Comparison of ENCODE assay signal across 29 mouse cellular contexts in the genomic region with DNA sequence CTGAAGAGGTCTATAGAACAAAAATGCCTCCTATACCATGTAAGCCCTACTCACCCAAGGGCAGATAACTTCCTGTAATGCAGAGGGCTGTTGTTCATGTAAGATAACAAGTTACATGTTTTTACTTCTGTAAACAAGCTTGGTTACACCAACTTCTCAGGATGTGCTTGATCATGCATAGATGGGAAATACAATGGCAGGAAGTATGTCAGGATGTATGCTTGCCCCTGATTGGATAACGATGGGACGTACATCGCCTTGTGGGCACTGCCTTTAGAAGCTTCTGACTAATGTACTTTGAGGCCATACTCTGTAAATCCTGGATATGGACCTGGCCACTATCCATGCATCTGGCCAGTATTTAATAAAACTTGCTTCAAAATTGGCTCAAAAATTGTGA.
"Had no signal": no experiment of that assay in that cellular context is flagged by ENCODE, and none has a peak within 500 bp of the region (broad histone marks: within the 10 kb centered on the region; RNA-seq: fewer than 3 reads in every experiment).

No protein-coding gene starts in this region.

- H3K9me3 ChIP-seq: limb, embryonic 10.5 days; limb, embryonic 12.5 days; limb, embryonic 13.5 days; limb, embryonic 15.5 days; liver, embryonic 13.5 days; liver, embryonic 15.5 days; lung, embryonic 15.5 days; megakaryocyte, embryonic 14.5 days; midbrain, embryonic 10.5 days; midbrain, embryonic 12.5 days; midbrain, embryonic 15.5 days had no signal

- H3K36me3 ChIP-seq: limb, embryonic 10.5 days; limb, embryonic 12.5 days; limb, embryonic 13.5 days; limb, embryonic 15.5 days; liver, embryonic 13.5 days; liver, embryonic 15.5 days; lung, embryonic 15.5 days; midbrain, embryonic 10.5 days; midbrain, embryonic 12.5 days; midbrain, embryonic 15.5 days had no signal

- H3K4me1 ChIP-seq: limb, embryonic 10.5 days; limb, embryonic 12.5 days; limb, embryonic 13.5 days; limb, embryonic 15.5 days; liver, embryonic 13.5 days; liver, embryonic 15.5 days; lung, embryonic 15.5 days; midbrain, embryonic 10.5 days; midbrain, embryonic 12.5 days; midbrain, embryonic 15.5 days had no signal

- H3K27me3 ChIP-seq: limb, embryonic 12.5 days; limb, embryonic 13.5 days; limb, embryonic 15.5 days; liver, embryonic 13.5 days; liver, embryonic 15.5 days; lung, embryonic 15.5 days; megakaryocyte, embryonic 14.5 days; midbrain, embryonic 12.5 days; midbrain, embryonic 15.5 days had no signal

- H3K27ac ChIP-seq: left cerebral cortex, adult 2 months; limb, embryonic 10.5 days; limb, embryonic 12.5 days; limb, embryonic 13.5 days; limb, embryonic 15.5 days; liver, embryonic 13.5 days; liver, embryonic 14.5 days; liver, embryonic 15.5 days; lung, embryonic 15.5 days; macrophage; midbrain, embryonic 10.5 days; midbrain, embryonic 12.5 days; midbrain, embryonic 15.5 days had no signal

- H3K4me2 ChIP-seq: limb, embryonic 12.5 days; limb, embryonic 13.5 days; limb, embryonic 15.5 days; liver, embryonic 11.5 days; liver, embryonic 13.5 days; liver, embryonic 15.5 days; lung, embryonic 14.5 days; lung, embryonic 15.5 days; midbrain, embryonic 11.5 days; midbrain, embryonic 12.5 days; midbrain, embryonic 15.5 days had no signal

- H3K9ac ChIP-seq: limb, embryonic 12.5 days; limb, embryonic 13.5 days; limb, embryonic 15.5 days; liver, embryonic 13.5 days; liver, embryonic 14.5 days; liver, embryonic 15.5 days; lung, embryonic 14.5 days; lung, embryonic 15.5 days; midbrain, embryonic 12.5 days; midbrain, embryonic 15.5 days had no signal

- DNase-seq: left cerebral cortex, postnatal 4 days; liver; liver, embryonic 13.5 days; lung, adult 18-20 months; lung, adult 2 months; lung, embryonic 14.5 days; lung, postnatal 10 days; lung, postnatal 14 days; lung, postnatal 36 days; lung, postnatal 4 days; midbrain, embryonic 14.5 days had no signal

- H3K4me3 ChIP-seq: left cerebral cortex, adult 2 months; limb, embryonic 10.5 days; limb, embryonic 12.5 days; limb, embryonic 13.5 days; limb, embryonic 15.5 days; liver, embryonic 13.5 days; liver, embryonic 15.5 days; lung, embryonic 15.5 days; megakaryocyte, embryonic 14.5 days; midbrain, embryonic 10.5 days; midbrain, embryonic 12.5 days; midbrain, embryonic 15.5 days; myocyte had no signal

- ATAC-seq: lung, postnatal 0 days; midbrain, embryonic 15.5 days; midbrain, embryonic 16.5 days had no signal
